Mouse (Mus musculus): ENCODE data around the gene Rbm12. TPM values are rescaled to one million over a fixed set of nuclear protein-coding genes. Genes with fewer than 3 reads are reported as not detected.
"Not testable (repeated sequence)": the region's sequence is repeated elsewhere in the genome, so short reads cannot be mapped to it uniquely, and the experiment has no call there.

Gene Rbm12
- 10 to 100 TPM; 23.0 to 35.0 (median 26.7) TPM for total RNA-seq (2022)

DNA sequence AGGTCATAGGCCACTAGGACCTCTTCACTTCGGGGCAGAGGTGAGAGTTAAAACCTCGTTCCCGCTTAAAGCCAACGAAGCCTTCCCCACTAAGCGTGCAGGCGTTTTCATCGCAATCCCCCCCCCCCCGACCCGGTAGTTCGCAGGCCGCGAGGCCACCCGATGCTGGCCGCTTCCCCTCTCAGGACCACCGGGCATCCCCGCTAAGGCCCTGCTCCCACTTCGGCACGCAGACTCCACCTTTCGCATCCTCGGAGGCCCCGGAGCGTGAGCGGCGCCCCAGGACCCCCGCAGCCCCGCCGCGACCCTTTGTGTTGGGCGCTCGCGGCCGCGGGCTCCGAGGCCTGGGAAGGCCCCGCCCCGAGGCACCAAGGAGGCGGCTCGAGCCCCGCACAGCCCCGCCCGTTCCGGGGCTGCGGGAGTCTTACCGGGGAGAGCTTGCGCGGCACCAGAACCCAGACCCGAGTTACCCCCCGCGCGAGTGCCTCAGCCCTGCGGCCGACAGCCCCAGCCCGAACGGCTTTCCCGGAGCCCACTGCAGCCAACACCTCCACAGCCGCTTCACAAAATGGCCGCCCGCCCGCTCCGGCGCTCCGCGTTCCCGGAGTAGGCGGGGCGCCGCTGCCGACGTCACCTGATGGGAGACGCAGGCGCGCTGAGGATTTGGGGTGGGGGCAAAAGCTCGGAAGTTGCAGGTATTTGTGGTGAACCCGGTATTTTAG, at the start of gene Rbm12, which contains the start of gene Cpne1:
Rbm12 (minus strand) TSS at position 621 of the 722 bp plus-strand sequence.
Cpne1 (minus strand) TSS at position 608 of the 722 bp plus-strand sequence.
- DNase-seq (ENCODE audit: low spot score in 2 of 2) = peak; percentile 78 to 83

DNA sequence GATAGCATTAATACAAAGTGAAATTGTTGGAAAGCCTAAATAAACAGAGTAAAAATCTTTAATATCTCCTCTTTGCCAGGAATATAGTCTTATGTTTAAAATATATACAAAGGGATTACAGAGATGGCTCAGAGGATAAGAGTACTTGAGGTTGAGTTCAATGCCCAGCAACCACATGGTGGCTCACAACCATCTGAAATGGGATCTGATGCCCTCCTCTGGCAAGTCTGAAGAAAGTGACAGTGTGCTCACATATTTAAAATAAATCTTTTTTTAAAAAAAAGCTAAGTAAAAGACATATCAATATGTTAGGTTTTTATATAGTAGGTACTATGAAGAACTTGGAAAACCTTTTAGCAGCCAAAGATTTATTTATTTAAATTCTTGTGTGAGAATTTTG, 39.8 kb upstream of the Rbm12 start:
- no peak for DNase-seq (ENCODE audit: low spot score in 2 of 2)

DNA sequence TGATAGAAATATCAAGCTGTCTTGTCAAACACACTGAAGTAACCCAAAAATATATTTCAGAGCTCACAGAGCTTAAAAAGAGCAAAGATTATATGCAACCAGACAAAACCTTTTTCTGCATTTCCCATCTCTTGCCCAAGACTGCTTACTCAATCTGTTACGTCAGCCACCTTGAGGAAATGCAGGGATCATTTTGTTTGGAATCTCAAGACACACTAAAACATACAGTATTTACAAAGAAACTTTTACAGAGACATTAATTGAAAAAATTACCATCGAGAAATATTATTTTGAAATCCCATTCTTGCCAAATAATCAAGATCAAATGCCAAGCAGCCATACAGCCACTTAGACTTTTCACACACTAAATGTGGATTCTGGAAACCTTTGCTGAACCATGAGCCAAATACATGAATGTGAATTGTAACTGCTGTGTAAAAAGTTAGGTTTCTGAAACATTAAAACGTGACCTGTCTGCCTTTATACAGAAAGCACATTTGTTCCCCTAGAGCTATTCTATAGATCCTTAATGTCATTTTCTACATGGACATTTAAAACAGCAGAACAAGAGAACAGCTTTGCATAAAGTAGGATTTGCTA, 35.6 kb upstream of the Rbm12 start:
- DNase-seq (ENCODE audit: low spot score in 2 of 2) = no peak

DNA sequence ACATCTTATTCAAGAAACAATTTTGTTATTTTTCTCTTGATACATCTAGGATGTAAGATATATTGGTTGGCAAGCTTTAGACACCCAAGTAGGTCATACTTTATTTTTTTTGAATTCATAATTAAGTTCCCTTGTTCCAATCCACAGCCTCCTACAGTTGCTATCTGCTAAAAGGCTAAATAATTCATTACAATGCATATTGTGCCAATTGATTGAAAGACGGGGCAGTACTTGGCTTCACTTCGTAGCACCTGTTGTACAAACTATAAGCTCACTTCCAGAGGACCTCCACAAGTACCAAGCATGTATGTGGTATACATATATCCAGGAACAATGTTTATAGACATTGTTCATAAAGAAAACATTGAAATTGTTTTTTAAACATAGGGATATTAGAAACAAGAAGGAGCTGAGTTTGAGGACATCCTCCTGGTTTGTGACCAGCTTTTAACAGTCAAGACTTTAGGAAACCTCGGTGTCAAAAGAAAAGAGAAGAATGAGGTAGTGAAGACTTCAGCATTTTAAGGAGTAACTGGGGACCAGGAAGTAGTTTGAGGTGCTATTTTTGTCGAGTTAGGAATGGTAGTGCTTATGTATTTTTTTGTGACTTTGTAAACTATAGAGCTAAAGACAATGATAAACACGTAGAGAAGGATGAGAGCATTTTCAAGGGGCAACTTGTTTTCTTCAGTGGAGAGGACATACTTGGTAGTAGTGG, 34.7 kb upstream of the Rbm12 start:
- DNase-seq (ENCODE audit: low spot score in 2 of 2) = no peak

DNA sequence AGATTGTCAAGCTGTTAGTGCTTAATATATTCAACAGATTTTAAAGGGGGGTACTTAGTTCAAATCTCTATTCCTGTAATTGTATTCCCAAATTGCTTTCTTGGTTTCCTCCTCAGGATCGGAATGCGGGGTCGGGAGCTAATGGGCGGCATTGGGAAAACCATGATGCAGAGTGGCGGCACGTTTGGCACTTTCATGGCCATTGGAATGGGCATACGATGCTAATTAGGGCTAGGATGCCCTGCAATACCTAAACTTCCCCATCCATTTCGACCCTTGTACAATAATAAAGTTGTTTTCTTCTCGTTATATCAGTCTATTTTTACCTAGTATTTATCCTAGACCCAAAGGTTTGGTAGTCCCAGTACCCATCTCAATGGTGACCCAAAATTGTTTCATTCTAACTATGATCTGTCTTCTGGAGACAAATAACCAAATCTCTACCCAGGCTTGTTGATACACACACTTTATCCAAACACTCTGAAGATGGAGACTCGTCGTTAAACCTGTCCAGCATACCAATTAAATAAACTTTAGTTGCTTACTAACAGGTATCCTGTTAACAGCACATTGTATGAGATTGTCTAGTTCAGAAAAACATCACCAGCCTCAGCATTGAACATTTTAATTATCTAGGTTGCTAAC, 33.8 kb upstream of the Rbm12 start:
- no peak for DNase-seq (ENCODE audit: low spot score in 2 of 2)

DNA sequence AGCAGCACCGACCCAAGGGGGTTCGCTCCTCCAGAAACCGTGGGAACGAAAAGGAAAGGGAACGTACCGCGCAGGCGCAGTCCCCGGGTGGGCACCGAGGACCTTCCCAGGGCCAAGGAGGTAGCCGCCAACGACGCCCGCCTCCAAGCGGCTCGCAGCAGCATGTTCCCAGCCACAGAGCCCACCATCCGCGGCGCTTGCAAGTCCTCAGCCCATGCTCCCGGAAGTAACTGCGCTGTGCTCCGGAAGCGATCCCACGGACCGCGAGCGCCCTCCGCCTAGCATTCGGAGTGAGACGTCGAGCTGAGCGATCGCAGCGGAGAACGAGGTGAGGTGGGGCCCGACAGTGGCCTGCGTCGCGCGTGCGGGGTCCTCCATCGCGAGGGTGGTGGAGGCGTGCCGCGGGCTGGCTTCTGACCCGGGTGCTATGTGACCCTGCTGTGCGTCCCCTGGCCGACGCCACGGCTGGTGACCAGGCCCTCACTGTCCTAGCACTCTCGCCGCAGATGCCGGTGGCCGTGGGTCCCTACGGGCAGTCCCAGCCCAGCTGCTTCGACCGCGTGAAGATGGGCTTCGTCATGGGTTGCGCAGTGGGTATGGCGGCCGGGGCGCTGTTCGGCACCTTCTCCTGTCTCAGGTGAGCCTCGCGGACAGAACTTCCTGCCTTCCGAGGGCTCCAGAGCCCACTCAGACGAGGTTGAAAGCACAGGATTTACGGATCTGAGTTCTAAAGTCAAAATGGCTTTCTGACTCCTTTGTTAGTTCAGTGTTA, 32.4 kb upstream of the Rbm12 start, which contains the start of the genes Romo1 and Nfs1:
Romo1 (plus strand) TSS at position 87 of the 772 bp plus-strand sequence.
Nfs1 (minus strand) TSS at position 234 of the 772 bp plus-strand sequence.
- DNase-seq (ENCODE audit: low spot score in 2 of 2) = peak; percentile 88 to 89

DNA sequence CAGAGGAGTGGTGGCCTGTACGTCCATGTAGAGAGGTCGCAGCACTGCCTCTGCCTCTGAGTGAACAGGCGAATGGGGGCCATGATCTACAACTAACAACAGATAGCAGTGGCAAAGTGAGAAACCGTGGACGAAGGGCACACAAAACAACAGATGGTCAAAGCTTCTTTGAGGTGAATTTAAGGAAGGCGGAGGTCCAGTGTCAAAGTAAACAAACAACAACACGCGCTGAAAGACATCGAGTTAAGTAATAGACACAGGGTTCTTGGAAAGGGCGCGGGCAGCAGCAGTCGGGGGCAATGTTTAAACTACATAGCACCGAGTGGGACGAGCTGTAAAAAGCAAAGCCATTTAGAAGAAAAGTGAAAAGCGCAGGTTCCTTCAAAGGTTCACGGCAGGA, 31.6 kb upstream of the Rbm12 start:
- no peak for DNase-seq (ENCODE audit: low spot score in 2 of 2)

DNA sequence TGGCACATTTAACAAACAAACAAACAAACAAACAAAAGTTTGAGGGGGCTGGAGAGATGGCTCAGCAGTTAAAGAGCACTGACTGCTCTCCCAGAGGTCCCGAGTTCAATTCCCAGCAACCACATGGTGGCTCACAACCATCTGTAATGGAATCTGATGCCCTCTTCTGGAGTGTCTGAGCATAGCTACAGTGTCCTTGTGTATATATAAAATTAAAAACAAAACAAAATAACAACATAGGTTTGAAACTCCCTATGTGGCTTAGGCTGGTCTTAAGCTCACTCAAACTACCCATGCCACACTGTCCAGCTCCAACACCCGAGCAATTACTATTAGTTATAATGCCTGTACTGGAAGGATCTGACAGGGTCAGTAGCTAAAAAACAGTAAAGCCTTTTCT, 31.0 kb upstream of the Rbm12 start:
- DNase-seq (ENCODE audit: low spot score in 2 of 2) = no peak

DNA sequence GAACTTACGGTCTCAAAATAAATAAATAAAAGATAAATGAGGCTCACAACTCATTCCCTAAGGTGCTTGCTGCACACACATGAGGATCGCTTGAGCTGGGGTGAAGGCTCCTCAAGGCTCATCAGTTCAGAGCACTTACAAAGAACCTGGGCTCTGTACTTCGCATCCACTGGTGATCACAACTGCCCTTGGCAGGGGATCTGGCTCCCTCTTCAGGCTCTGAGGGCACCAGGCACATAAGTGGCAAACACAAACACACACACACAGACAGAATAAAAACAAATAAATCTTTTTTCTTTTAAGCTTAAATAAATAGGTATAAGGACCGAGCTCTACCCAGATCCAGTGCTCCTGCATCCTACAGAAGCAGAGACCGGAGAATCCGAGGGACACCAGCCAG, 23.9 kb upstream of the Rbm12 start:
- no peak for DNase-seq (ENCODE audit: low spot score in 2 of 2)

DNA sequence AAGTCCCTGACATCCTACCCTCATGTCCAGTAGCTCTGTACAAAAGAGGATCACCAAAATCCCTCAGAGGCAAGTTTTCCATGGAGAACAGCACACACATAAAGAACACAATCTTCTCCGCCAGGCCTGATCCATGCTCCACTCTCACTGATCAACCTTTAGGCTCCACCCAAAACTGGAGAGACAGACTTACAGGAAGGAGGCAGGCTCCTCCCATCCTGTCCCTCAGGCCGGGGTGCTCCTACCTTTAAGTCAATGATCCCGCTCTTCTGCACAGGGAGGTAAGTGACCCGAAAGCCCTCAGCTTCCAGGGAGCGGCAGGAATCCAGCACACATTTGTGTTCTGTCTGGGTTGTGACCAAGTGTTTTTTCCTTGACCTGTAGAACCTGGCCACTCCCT, 22.4 kb upstream of the Rbm12 start:
- DNase-seq (ENCODE audit: low spot score in 2 of 2) = no peak

DNA sequence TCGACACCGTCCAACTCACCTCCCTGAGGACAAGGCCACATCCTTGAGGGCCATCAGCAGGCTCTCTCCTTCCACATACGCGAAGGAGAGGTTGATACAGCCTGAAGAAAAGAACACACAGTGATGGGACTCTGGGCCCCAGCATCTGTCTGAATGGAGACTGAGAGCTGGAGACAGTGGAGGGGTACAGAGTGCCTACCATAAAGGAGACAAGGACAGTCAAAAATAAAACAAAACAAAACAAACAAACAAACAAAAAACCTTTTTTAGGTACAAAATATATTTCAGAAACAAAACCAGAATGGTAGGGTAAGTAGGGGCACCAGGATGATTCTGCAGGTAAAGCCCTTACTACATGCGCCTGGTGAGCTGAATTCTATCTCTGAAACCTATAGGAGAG, 15.2 kb upstream of the Rbm12 start, which contains the start of gene Gm28036:
Gm28036 (minus strand) TSS at position 101 of the 400 bp plus-strand sequence.
- DNase-seq (ENCODE audit: low spot score in 2 of 2) = no peak

DNA sequence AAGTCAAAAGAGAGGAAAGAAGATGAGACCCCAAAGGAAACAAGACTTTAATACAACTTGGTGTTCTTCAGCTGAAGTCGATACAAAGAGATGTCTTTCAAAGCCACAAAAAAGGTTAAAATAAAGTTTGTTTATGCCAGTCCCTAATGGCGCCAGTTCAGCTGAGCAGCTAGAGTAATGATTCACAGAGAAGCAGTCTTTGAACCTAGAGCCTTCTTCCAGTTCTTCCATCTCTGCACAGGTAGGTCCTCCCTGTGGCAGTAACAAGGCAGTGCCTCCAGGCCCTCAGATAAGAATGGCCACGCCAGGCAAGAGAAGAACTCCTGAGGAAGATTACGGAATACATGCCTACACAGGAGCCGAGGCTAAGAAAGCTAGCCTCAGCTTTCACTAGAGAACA, 12.0 kb upstream of the Rbm12 start:
- DNase-seq (ENCODE audit: low spot score in 2 of 2) = no peak

DNA sequence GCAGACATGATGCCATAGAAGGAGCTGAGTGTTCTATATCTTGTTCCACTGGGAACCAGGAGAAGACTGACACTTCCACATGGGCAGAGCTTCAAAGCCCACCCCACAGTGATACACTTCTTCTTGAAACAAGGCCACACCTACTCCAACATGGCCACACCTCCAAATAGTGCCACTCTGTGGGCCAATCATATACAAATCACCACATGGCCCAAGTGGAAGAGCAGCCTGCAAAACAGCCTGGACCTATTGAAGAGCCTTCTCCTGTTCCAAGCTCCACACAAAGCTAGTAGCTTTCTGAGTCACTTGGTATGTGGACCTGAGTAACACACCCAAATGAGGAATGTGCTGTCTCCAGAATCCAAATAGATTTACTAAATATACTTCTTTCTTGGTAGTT, 7.8 kb upstream of the Rbm12 start:
- DNase-seq (ENCODE audit: low spot score in 2 of 2) = no peak

DNA sequence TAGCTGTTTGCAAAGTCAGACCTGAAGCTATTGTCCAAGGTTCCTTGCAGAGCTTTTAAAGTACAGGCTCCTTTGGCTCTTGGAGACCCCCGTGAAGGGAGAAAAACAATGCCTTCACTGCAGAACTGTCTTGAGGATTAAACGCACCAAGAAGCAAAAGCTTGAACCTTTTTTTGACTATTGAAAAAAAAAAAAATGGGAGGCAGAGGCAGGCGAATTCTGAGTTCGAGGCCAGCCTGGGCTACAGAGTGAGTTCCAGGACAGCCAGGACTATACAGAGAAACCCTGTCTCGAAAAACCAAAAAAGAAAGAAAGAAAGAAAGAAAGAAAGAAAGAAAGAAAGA, 274 bp upstream of the Rbm12 start:
- not testable (repeated sequence) for DNase-seq (ENCODE audit: low spot score in 2 of 2)

DNA sequence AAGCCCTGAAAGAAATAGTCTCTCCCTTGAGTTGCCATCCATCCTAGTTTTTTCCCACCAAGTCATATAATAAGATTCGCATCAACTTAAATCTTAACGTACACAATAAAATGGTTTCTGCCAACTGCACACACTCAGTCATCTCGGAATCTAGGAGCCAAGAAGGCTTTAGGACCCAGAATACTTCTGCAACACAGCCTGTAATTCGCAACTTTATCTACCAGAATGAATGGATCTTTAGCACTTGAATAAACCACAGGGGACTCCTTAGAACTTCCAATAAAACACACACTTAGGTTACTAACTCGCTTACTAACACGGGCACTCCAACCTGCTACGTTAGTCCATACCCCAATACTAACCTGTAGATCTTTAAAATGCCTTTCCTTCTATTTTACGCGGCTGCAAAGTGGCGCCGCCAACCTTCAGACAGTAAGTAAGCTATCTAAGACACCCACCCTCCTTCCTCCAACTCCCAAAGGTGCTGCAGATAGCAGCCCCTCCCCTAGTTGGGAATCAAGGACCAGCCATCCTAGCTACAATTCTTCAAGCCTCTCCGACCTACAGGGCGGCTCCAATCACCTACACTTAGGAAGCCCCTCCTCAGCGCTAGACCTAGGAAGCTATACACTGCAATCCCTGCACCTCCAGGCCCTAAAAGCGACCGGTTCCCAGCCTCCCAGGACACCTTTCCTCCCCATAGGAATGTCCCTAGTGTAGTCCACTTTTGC, 986 bp downstream of the Rbm12 start:
- DNase-seq (ENCODE audit: low spot score in 2 of 2) = no peak

DNA sequence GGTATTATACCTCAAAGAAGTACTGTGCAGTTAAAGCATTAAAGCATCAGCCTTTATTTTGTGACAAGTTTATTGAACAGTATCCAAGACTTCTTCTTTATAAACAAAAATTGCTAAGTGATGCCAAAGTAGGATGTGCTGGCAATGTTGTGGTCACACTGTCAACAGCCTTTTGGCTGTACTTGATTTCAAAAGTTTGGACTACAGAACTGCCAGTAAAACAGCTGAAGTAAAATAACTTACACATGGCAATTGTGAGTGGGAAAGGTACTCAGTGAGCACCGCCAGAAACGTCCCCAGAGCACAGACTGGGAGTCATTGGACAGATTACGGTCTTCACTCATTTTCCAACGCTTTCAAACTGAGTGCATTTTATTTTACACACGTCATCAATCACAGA, 19.9 kb downstream of the Rbm12 start:
- DNase-seq (ENCODE audit: low spot score in 2 of 2) = no peak

DNA sequence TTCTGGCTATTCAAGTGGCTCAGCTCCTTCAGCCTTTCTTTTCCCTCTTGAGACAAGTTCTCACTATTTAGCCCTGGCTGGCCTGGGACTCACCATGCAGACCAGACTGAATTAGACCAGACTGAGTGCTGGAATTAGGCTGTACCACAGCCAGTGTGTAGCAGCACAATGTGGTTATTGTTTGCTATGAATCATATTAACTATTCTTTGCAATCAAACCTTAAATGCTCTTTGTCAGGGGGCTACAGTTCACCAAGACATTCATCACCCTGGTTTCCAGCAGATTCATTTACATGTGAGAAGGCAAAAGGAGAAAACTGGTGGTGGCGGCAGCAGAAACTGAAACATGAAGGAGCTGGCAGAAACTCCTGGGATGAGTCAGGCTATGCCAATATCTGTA, 22.0 kb downstream of the Rbm12 start:
- no peak for DNase-seq (ENCODE audit: low spot score in 2 of 2)

DNA sequence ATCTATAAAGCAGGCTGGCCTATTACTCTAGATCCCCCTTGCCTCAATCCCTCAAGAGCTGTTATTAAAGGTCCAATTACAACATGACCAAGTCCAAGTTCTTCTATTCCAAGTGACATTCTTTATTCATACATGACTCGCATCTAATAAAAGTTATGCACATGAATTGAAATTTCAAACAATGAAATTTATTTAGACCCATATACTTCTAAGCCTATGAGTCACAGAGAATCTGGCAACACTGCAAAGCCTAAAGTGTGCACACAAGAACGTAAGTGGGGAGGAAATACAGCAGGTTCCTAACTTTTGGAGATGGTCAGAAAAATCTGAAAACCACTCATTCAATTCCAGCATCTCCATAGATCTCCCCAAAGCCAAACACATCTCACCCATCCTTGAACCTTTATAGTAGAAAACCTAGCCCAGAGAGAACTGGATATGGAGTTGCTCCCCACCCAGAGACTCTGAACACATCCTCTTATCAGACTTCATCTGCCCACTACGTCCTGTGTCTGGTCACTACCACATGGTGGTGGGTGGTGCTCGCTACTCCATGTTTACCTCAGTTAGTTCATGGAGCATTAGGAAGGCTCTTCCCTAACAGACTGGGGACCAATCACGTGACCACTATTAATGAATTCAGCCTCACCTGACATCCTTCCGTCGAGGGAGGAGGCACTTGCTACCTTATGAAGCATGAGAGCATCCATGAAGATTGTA, 24.2 kb downstream of the Rbm12 start:
- no peak for DNase-seq (ENCODE audit: low spot score in 2 of 2)

DNA sequence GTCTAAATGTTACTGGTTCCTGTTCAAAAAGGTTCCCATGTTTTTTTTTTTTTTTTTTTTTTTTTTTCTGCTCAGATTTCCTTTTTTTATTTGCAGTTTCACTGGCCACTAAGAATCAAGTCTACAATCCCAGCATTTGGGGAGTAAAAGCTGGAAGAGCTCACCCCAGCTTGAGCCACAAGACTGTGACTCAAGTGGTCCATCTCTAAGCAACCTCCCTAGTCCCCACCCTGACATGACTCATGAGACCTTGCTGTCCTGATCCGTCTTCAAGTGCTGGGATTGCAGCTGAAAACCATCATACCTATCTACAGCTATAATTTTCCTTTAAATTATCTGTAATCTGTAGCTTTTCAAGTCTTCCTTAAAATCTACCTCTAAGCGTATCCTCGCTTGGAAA, 27.2 kb downstream of the Rbm12 start:
- DNase-seq (ENCODE audit: low spot score in 2 of 2) = no peak

DNA sequence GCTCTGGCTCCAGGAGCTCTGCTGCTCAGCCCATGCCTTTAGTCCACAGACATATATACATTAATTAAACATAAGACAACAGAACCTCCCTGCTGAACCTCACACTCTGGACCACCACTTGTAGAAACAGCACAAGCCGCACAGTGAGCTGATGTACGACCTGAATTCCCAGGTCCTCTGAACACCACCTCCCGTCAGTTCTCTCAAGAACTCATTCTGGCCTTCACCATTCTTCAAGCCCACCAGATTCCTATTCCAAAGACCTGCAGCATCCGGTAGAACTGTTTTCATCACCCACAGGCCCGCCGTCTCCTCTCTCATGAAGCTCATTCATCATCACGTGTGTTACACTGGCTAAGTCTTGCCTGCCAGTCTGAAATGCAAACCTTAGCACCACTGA, 31.4 kb downstream of the Rbm12 start:
- no peak for DNase-seq (ENCODE audit: low spot score in 2 of 2)

All from left cerebral cortex, adult 8-10 months (tissue).